Mouse (Mus musculus): ENCODE measurements around the gene Topbp1.
A peak's percentile ranks its signal among the peaks of the same experiment; 100 is the strongest.

Gene Topbp1

DNA sequence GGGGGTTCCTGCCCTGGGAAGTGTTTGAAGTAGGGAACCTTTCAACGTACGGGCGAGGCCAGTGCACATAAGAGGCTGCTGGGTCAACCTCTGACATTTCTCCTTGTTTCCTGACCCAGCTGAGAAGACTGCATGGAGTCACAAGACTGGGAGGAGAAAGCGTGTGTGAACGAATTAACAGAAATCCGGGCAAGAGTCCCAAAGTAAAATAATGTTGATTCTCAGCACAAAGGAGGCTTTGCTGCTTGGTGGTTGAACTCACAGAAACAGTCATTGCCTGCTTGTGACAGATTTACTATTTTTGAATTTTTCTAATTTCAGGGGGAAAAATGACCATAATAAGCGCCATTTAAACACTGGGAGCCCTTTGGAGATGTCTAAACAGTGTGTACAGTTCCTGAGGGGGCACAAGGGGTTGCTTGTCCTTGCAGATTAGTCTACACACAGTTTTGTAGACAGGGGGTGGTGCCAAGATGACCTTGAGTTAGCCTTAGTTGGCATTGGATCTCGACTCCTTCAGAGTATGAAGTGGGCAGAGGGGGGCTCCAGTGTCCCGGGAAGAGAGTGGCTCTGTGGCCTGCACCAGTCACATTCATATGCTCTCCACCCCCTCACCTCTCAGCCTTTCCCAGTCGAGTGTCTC lies 82.1 kb downstream of the Topbp1 start:
- no peak for DNase-seq

DNA sequence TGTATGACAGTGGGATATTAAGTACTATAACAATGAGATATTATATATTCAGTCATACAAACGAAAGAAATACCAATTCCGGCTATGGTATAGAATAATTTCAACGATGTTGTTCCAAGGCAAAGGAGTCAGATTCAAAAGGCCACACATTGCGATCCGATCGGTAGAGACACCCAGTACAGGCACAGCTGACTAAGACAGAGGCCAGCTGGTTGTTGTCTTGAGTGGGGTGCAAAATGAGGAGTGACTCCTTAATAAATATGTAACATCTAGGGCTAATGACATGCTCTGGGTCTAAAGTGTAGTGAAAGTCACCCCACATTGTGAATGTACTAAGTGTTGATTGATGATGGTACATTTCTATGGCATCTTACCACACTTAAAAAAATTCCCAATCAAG lies 84.2 kb downstream of the Topbp1 start:
- DNase-seq, result no peak

DNA sequence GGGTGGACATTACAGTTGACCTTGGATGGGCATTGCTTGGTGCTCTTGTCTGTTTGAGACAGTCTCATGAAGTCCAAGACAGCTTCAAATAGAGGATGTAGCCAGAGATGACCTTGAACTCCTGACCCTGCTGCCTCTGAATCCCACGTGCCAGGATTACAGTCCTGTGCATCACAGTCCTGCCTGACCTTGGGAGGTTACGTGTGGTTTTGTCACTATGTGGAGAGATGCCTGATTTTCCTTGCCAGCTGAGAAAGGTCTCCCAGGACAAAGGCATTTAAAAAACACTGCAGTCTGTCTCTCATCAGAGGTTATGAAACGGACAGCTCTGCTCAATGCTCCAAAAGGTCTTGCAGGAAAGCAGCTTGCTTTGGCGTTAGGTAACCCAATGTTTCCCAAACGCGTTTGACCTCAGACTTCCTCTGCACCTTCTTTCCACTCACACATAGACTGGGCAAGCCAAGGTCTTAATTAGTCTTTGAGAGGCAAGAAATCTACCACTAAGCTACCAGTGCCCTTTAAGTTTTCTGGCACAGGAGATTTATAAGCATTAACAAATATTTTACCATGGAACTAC lies 86.9 kb downstream of the Topbp1 start:
- DNase-seq, result no peak

DNA sequence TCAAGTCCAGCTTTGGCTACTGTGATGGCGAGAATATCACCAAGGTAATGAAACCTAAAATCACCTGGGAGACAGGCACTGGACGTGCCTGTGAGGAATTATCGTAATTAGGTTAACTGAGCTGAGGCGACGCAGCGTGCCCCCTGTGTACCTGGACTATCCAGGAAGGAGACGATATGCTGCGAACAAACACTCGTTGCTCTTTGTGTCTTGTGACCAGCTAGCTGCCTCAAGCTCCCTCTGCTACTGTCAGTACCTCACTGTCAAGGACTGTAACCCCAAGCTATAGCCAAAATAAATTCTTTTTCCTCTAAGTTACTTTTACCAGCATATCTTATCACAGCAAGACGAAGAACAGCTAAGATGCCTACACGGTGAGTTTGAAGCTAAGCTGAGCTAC lies 88.2 kb downstream of the Topbp1 start:
- no peak for DNase-seq

DNA sequence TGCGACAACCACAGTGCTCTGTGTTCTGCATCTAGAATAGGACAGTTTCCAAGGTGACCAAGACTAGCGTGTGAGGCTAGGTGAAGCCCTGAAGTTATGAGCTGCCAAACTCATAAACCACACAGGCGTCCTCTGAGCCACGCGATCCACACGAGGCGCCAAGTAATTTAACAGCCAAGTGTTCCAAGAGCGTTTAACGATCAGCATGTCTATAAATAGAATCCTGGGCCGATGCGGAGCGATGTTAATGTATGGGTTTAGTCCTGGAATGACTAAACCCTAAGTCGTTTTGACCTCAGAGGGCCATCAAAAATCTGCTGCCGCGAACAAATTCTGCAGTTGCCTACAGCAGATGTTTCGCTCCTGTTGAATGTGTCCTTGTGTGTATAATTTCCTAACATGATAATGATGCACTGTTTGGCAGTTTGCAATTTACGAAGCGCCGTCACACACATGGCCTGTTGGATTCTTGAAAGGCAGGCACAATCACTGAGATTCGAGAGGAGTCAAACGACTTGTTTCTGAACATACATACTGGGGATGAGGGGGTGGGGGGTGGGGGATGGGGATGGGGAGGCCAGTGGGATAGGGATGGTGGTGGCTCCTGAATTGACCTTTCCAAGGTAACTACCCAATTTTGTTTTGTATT lies 93.6 kb downstream of the Topbp1 start:
- DNase-seq, result peak; percentile 18
